Mouse (Mus musculus): ENCODE data around the gene Rusc1. TPM values are rescaled to one million over a fixed set of nuclear protein-coding genes. Genes with fewer than 3 reads are reported as not detected.
A peak's percentile ranks its signal among the peaks of the same experiment; 100 is the strongest.

Rusc1 gene
- 10 to 100 TPM; 20.0 to 22.5 TPM for total RNA-seq (2021)

GRCm38 (mm10) chr3:89093175-89093574 lies at the start of gene Rusc1:
Gene Rusc1, minus strand, starts transcription at chr3:89093311.
- DNase-seq (ENCODE audit: low spot score): peak; percentile 74
- intact Hi-C loops (cut with DNase I): loop anchor here (5.0 kb wide), 1 partner anchor 74 kb away; no protein-coding TSS in a partner anchor

GRCm38 (mm10) chr3:89136365-89136764 lies 43.3 kb upstream of the Rusc1 start:
- DNase-seq (ENCODE audit: low spot score): no peak
- intact Hi-C loops (cut with DNase I): no loop called here

- DNase-seq (ENCODE audit: low spot score): no peak
- intact Hi-C loops (cut with DNase I): no loop called here
These were observed 42.8 kb upstream of the Rusc1 start, which contains the start of gene Pklr for GRCm38 (mm10) chr3:89135958-89136357. Gene Pklr, plus strand, starts transcription at chr3:89136142.

- DNase-seq (ENCODE audit: low spot score): no peak
- intact Hi-C loops (cut with DNase I): no loop called here
These were observed 40.6 kb upstream of the Rusc1 start for GRCm38 (mm10) chr3:89133752-89134151.

- intact Hi-C loops (cut with DNase I): no loop called here
- DNase-seq (ENCODE audit: low spot score): no peak
These were observed 39.9 kb upstream of the Rusc1 start for GRCm38 (mm10) chr3:89133063-89133450.

GRCm38 (mm10) chr3:89132285-89133062 lies 39.4 kb upstream of the Rusc1 start:
- no peak for DNase-seq (ENCODE audit: low spot score)
- intact Hi-C loops (cut with DNase I): no loop called here

- intact Hi-C loops (cut with DNase I): no loop called here
- no peak for DNase-seq (ENCODE audit: low spot score)
These were observed 38.7 kb upstream of the Rusc1 start for GRCm38 (mm10) chr3:89131816-89132215.

GRCm38 (mm10) chr3:89129908-89130307 lies 36.8 kb upstream of the Rusc1 start:
- DNase-seq (ENCODE audit: low spot score): no peak
- intact Hi-C loops (cut with DNase I): no loop called here

GRCm38 (mm10) chr3:89125981-89126380 lies 32.9 kb upstream of the Rusc1 start:
- intact Hi-C loops (cut with DNase I): no loop called here
- no peak for DNase-seq (ENCODE audit: low spot score)

- intact Hi-C loops (cut with DNase I): no loop called here
- DNase-seq (ENCODE audit: low spot score): no peak
These were observed 31.1 kb upstream of the Rusc1 start for GRCm38 (mm10) chr3:89124241-89124640.

- intact Hi-C loops (cut with DNase I): no loop called here
- no peak for DNase-seq (ENCODE audit: low spot score)
These were observed 30.2 kb upstream of the Rusc1 start for GRCm38 (mm10) chr3:89123313-89123712.

- no peak for DNase-seq (ENCODE audit: low spot score)
- intact Hi-C loops (cut with DNase I): loop anchor here (2.0 kb wide), 1 partner anchor 101 kb away; no protein-coding TSS in a partner anchor
These were observed 22.4 kb upstream of the Rusc1 start for GRCm38 (mm10) chr3:89115522-89115921.

- intact Hi-C loops (cut with DNase I): no loop called here
- DNase-seq (ENCODE audit: low spot score): no peak
These were observed 19.9 kb upstream of the Rusc1 start for GRCm38 (mm10) chr3:89113058-89113457.

- no peak for DNase-seq (ENCODE audit: low spot score)
- intact Hi-C loops (cut with DNase I): no loop called here
These were observed 15.0 kb upstream of the Rusc1 start for GRCm38 (mm10) chr3:89108146-89108545.

GRCm38 (mm10) chr3:89107545-89107944 lies 14.4 kb upstream of the Rusc1 start:
- intact Hi-C loops (cut with DNase I): no loop called here
- DNase-seq (ENCODE audit: low spot score): no peak

GRCm38 (mm10) chr3:89106881-89107280 lies 13.8 kb upstream of the Rusc1 start:
- intact Hi-C loops (cut with DNase I): no loop called here
- DNase-seq (ENCODE audit: low spot score): no peak

- intact Hi-C loops (cut with DNase I): no loop called here
- DNase-seq (ENCODE audit: low spot score): no peak
These were observed 10.1 kb upstream of the Rusc1 start for GRCm38 (mm10) chr3:89103291-89103595.

GRCm38 (mm10) chr3:89102495-89103290 lies 9.6 kb upstream of the Rusc1 start:
- intact Hi-C loops (cut with DNase I): no loop called here
- DNase-seq (ENCODE audit: low spot score): no peak

- intact Hi-C loops (cut with DNase I): no loop called here
- DNase-seq (ENCODE audit: low spot score): peak; percentile 94
These were observed 8.8 kb upstream of the Rusc1 start, which contains the start of gene Fdps for GRCm38 (mm10) chr3:89101812-89102494. Gene Fdps, minus strand, starts transcription at chr3:89101959.

GRCm38 (mm10) chr3:89101459-89101811 lies 8.3 kb upstream of the Rusc1 start:
- intact Hi-C loops (cut with DNase I): no loop called here
- DNase-seq (ENCODE audit: low spot score): no peak

GRCm38 (mm10) chr3:89100811-89101210 lies 7.7 kb upstream of the Rusc1 start, which contains the start of gene Gm43738:
Gene Gm43738, minus strand, starts transcription at chr3:89101099.
- no peak for DNase-seq (ENCODE audit: low spot score)
- intact Hi-C loops (cut with DNase I): no loop called here

All from heart, postnatal 25 days (tissue).